ENCODE assay signal across 20 mouse cellular contexts in genomic region chr13:109486166-109486565, GRCm38 (mm10).
A peak's percentile ranks its signal among the peaks of the same experiment; 100 is the strongest.
DNase-seq lines count a peak whose midpoint lies in the region; ATAC-seq and TF ChIP-seq lines count a peak whose summit lies in the region.
"Had no signal": no experiment of that assay in that cellular context is flagged by ENCODE, and none has a peak within 500 bp of the region (broad histone marks: within the 10 kb centered on the region; RNA-seq: fewer than 3 reads in every experiment).

No protein-coding gene starts in this region.

- no peaks in the 10 kb centered on the region for H3K4me1 ChIP-seq in kidney, postnatal 0 days (replicated peaks; ENCODE audit: insufficient read depth, low read length)

- 44% methylated on average over 6 of the region's 6 CpGs for WGBS in kidney, postnatal 0 days

- no peak overlapping the region for H3K4me3 ChIP-seq in kidney, postnatal 0 days (replicated peaks; ENCODE audit: low read depth, low read length)
- H3K4me3 ChIP-seq: embryonic facial prominence, embryonic 12.5 days; forebrain, embryonic 12.5 days; heart, embryonic 10.5 days; hindbrain, embryonic 12.5 days had no signal

- H3K9me3 ChIP-seq in kidney, postnatal 0 days (replicated peaks; ENCODE audit: low read length), result no peaks in the 10 kb centered on the region
- H3K9me3 ChIP-seq: embryonic facial prominence, embryonic 12.5 days; forebrain, embryonic 12.5 days; heart, embryonic 10.5 days; hindbrain, embryonic 12.5 days had no signal

- no peak overlapping the region for H3K27ac ChIP-seq in kidney, postnatal 0 days
- H3K27ac ChIP-seq: embryonic facial prominence, embryonic 12.5 days; forebrain, embryonic 12.5 days; heart, embryonic 10.5 days; hindbrain, embryonic 12.5 days; hindbrain, postnatal 0 days had no signal

- DNase-seq in embryo, embryonic 10.5 days (ENCODE audit: low spot score), result peak; percentile 24
- DNase-seq in embryo, embryonic 9.5 days (ENCODE audit: extremely low spot score), result no peak
- peak; percentile 22 for DNase-seq in gastrocnemius, postnatal 25 days
- no peak for DNase-seq in gastrocnemius, postnatal 4 days (ENCODE audit: low spot score in 2 of 2)
- DNase-seq in kidney, postnatal 0 days (ENCODE audit: low spot score), result peak; percentile 35
- DNase-seq in kidney, postnatal 25 days, result no peak
- no peak for DNase-seq in spleen, adult 12 weeks (ENCODE audit: low spot score)
- DNase-seq: adrenal gland, postnatal 14 days; cerebellum, adult 11-12 months; cerebellum, adult 9-10 months; cerebellum, postnatal 25 days; heart, adult 18-20 months; heart, postnatal 10 days; heart, postnatal 4 days had no signal

- no peak overlapping the region for H3K4me2 ChIP-seq in kidney, postnatal 0 days (ENCODE audit: low read length)
- H3K4me2 ChIP-seq: embryonic facial prominence, embryonic 12.5 days; forebrain, embryonic 12.5 days; hindbrain, embryonic 12.5 days had no signal

- H3K36me3 ChIP-seq in kidney, postnatal 0 days (ENCODE audit: insufficient read depth, low read length), result no peaks in the 10 kb centered on the region
- H3K36me3 ChIP-seq: embryonic facial prominence, embryonic 12.5 days; forebrain, embryonic 12.5 days; heart, embryonic 10.5 days; hindbrain, embryonic 12.5 days had no signal

- H3K27me3 ChIP-seq in kidney, postnatal 0 days (ENCODE audit: insufficient read depth, low read length), result no peaks in the 10 kb centered on the region
- H3K27me3 ChIP-seq: embryonic facial prominence, embryonic 12.5 days; forebrain, embryonic 12.5 days; hindbrain, embryonic 12.5 days had no signal

- no peak overlapping the region for H3K9ac ChIP-seq in kidney, postnatal 0 days (ENCODE audit: low read depth, low read length)
- H3K9ac ChIP-seq: embryonic facial prominence, embryonic 12.5 days; forebrain, embryonic 12.5 days; hindbrain, embryonic 12.5 days had no signal

- no peak for TF ChIP-seq CTCF in kidney, postnatal 0 days (IDR thresholded peaks at IDR 0.05; ENCODE audit: low read depth)

- no peak for ATAC-seq in kidney, postnatal 0 days (replicated peaks; ENCODE audit: low FRiP score, low read depth)
- ATAC-seq: forebrain, embryonic 16.5 days; hindbrain, postnatal 0 days had no signal

Comparison
In these comparisons a context has a peak if more than half of its experiments do, and no peak if none do; other contexts are left out.
1. DNase-seq: peak in embryo, embryonic 10.5 days (single experiment), gastrocnemius, postnatal 25 days (single experiment) and kidney, postnatal 0 days (single experiment); none in embryo, embryonic 9.5 days (single experiment), gastrocnemius, postnatal 4 days (0 of 2), kidney, postnatal 25 days (0 of 2) and spleen, adult 12 weeks (single experiment).